Mouse (Mus musculus) heart, embryonic 14.5 days (tissue): ENCODE data around the gene Slc22a20. TPM values are rescaled to one million over a fixed set of nuclear protein-coding genes. Genes with fewer than 3 reads are reported as not detected.

ENCODE experiments used
- ATAC-seq: fragments of 200-750 bp; cut with Nextera tagmentation; 2 replicates; pipeline ENCODE4 v1.8.0; 2017; ENCODE audit warnings: low read depth, moderate TSS enrichment; ENCODE audit not compliant: insufficient number of reproducible peaks, insufficient read depth, low FRiP score
- H3K27ac ChIP-seq, 2 experiments: fragments of 200-500 bp in 1 of 2; fragments of 300-500 bp in 1 of 2; sonication (generic) in 1 of 2; replicated peaks in 1 of 2; 2 replicates each; pipeline ENCODE4 v1.5.1; 2012 to 2014; ENCODE audit warnings: low read depth in 2 of 2, low read length in 2 of 2, control low read depth in 1 of 2, mild to moderate bottlenecking in 1 of 2, mixed read lengths in 1 of 2; ENCODE audit not compliant: control insufficient read depth in 1 of 2, insufficient read depth in 1 of 2
- H3K27me3 ChIP-seq: fragments of 300-500 bp; sonication (generic); 2 replicates; pipeline ENCODE4 v1.6.1; 2014; ENCODE audit warnings: mild to moderate bottlenecking, low read length, control low read depth; ENCODE audit not compliant: control insufficient read depth, insufficient read depth
- H3K36me3 ChIP-seq: fragments of 300-500 bp; sonication (generic); 2 replicates; pipeline ENCODE4 v1.6.1; 2014; ENCODE audit warnings: mild to moderate bottlenecking, control low read depth, low read length, mixed read lengths; ENCODE audit not compliant: control insufficient read depth, insufficient read depth
- H3K4me1 ChIP-seq, 2 experiments: fragments of 200-500 bp in 1 of 2; fragments of 300-500 bp in 1 of 2; sonication (generic) in 1 of 2; 2 replicates each; pipeline ENCODE4 v1.6.1; 2012 to 2014; ENCODE audit warnings: low read length in 2 of 2, control low read depth in 1 of 2, mixed read lengths in 1 of 2; ENCODE audit not compliant: control insufficient read depth in 2 of 2, insufficient read depth in 2 of 2
- H3K4me2 ChIP-seq: fragments of 300-500 bp; sonication (generic); 2 replicates; pipeline ENCODE4 v1.6.1; 2014; ENCODE audit warnings: mild to moderate bottlenecking, low read length
- H3K4me3 ChIP-seq, 2 experiments: fragments of 200-500 bp in 1 of 2; fragments of 300-500 bp in 1 of 2; sonication (generic) in 1 of 2; 2 replicates each; pipeline ENCODE4 v1.5.1; 2012 to 2014; ENCODE audit warnings: low read length in 2 of 2, mild to moderate bottlenecking in 2 of 2, control low read depth in 1 of 2, low read depth in 1 of 2, moderate library complexity in 1 of 2; ENCODE audit not compliant: control insufficient read depth in 1 of 2, insufficient read depth in 1 of 2
- H3K9ac ChIP-seq: fragments of 300-500 bp; sonication (generic); 2 replicates; pipeline ENCODE4 v1.6.1; 2014; ENCODE audit warnings: mild to moderate bottlenecking, low read length
- H3K9me3 ChIP-seq: fragments of 300-500 bp; sonication (generic); 2 replicates; pipeline ENCODE4 v1.6.1; 2016; ENCODE audit warnings: low read length, control low read depth; ENCODE audit not compliant: control insufficient read depth
- WGBS: fragments of 180-500 bp; shearing (Covaris S2); extraction: QIAGEN DNeasy Blood & Tissue Kit; methylation state at CpG from one replicate; pipeline ENCODE4 v1.1.7; 2014; 5-methylcytosine and 5-hydroxymethylcytosine counted together
- polyA plus RNA-seq: library from polyadenylated mRNA; unstranded; fragments of >200 nt; fragmentation: Nextera tagmentation; extraction: Ambion mirVana; gene quantifications from 2 replicates; pipeline ENCODE4 v1.2.1, GENCODE M21; 2014

Slc22a20 gene
- polyA plus RNA-seq, 1 experiment from 2014 or later: not detected

DNA sequence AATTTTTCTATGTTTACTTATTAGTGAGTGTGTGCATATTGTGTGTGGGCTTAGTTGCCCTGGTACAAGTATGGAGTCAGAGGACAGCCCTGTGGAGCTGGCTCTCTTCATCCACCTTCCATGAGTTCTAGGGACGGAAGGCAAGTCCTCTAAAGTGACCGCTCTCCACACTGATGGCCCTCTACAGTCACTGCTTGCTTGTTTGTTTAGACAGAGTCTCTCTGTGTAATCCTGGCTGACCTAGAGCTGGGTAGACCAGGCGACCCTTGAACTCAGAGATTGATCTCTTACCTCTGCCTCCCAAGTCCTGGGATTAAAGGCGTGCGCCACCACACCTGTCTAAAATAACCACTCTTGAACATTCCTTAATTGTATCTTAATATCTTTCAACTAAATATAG is 28.6 kb downstream of the Slc22a20 start:
- Histone ChIP-seq H3K27ac (no peak overlapping the region), H3K4me3 (no peak overlapping the region), H3K36me3 (peaks cover 47% of the 10 kb centered on the region), H3K9ac (no peak overlapping the region), H3K4me1 (peaks cover 29 to 30% of the 10 kb centered on the region in 2 experiments), H3K9me3 (no peaks in the 10 kb centered on the region), H3K4me2 (no peak overlapping the region), H3K27me3 (no peaks in the 10 kb centered on the region)
- 88% methylated on average over 5 of the region's 5 CpGs for WGBS
- ATAC-seq: no peak

DNA sequence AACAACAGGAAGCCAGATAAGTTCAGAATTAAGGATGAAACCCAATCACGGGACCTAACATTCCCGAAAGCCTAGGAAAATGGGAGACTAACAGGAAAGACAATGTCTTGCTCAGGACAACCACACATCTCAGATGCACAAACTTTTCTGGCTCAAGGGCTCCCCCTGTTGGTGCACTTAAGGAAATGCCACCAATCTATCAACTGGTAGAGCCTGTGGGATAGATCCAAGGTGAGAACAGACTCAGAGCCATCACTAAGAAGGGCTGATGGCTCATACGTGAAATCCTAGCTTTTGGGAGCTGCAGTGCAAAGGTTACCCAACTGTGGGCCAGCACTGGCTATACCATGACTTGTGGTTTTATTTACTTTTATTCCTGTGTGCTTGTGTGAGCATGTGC is 29.3 kb downstream of the Slc22a20 start:
- H3K9ac ChIP-seq: no peak overlapping the region
- no peaks in the 10 kb centered on the region for H3K27me3 ChIP-seq
- peak overlapping the region in 1 of 2 experiments; percentile 72; a peak in 2 of 4 replicates for H3K27ac ChIP-seq
- peaks cover 35 to 36% of the 10 kb centered on the region in 2 experiments for H3K4me1 ChIP-seq
- peak overlapping the region; percentile 38; the same call in 1 of the 2 replicates for H3K4me2 ChIP-seq
- whole genome bisulfite sequencing: 18% methylated on average over 3 of the region's 3 CpGs
- H3K36me3 ChIP-seq: peaks cover 47% of the 10 kb centered on the region
- no peak for ATAC-seq
- H3K9me3 ChIP-seq: no peaks in the 10 kb centered on the region
- no peak overlapping the region for H3K4me3 ChIP-seq

DNA sequence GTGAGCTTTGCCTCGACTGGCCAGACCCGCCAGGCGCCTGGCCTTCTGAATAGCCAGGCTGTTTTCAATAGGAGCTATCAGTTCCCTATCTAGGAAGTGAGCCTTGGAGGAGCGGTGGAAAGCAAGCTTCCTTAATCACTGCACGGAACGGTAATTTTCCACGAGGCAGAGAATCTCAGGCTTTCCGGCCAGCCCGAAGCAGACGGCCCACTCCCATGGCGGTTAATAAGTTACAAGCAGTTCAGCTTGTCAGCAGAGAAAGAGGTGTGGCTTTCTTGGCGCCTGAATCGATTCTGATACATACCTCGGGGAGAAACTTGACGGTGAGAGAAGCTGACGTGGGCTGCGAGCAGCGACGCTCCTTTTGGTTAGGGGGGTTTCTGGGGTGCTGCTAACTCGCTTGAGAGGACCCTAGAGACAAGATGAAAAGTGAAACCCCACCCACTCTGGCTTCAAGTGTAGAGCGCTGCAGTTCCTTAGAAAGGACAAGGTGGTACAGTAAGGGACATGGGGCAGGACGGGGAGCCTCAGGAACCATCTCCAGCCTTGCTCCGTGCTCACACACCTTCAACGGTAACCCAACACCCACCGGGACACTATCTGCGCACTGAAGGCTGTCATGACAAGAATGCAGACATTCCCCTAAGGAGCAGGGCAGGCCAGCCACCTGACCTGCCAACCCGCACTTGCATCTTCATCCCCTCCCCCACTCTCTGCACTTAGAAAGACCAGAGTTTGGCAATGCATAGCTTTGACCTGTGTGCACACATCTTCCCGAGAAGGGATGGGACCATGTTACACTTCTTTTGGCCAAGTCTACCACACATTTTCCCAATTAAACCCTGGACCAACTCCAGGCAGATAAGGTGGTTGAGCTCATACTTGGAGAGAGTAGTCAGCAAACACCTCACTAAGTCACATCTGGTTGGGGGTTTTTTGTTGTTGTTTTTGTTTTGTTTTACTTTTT is 30.0 kb downstream of the Slc22a20 start:
- peak overlapping the region; percentile 38 for H3K4me2 ChIP-seq
- H3K4me1 ChIP-seq: peaks cover 39 to 43% of the 10 kb centered on the region in 2 experiments
- 53% methylated on average over 28 of the region's 28 CpGs for WGBS
- no peaks in the 10 kb centered on the region for H3K27me3 ChIP-seq
- peaks cover 44% of the 10 kb centered on the region for H3K36me3 ChIP-seq
- H3K27ac ChIP-seq: peak overlapping the region; percentile 9 to 72; a peak in 3 of 4 replicates
- H3K4me3 ChIP-seq: no peak overlapping the region
- peak overlapping the region; percentile 43; the same call in 1 of the 2 replicates for H3K9ac ChIP-seq
- peak; percentile 23; the same call in 1 of the 2 replicates for ATAC-seq
- H3K9me3 ChIP-seq: no peaks in the 10 kb centered on the region

DNA sequence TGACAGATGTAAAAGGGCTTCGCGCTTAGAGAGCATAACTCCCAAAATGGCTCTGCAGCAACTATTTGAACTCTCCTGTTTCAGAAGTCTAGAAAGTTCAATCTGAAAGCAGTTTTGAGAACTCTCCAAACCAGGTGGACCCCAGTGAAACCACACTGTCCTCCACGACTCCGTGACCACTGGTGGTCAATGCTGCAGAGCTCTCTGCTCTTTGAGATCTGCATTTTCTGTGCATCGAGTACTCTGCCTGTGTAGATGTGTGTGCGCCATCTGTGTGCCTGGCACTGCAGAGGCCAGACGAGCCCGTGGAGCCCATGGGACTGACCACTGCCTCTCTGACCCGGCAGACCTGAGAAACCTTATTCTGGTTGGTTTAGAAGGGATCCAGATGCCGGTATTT is 31.0 kb downstream of the Slc22a20 start:
- Histone ChIP-seq H3K9ac (no peak overlapping the region), H3K4me3 (no peak overlapping the region), H3K9me3 (no peaks in the 10 kb centered on the region), H3K4me2 (no peak overlapping the region), H3K36me3 (peaks cover 47% of the 10 kb centered on the region), H3K4me1 (peaks cover 39 to 45% of the 10 kb centered on the region in 2 experiments), H3K27ac (no peak overlapping the region), H3K27me3 (no peaks in the 10 kb centered on the region)
- 91% methylated on average over 10 of the region's 10 CpGs for WGBS
- no peak for ATAC-seq

- Histone ChIP-seq H3K4me3 (no peak overlapping the region), H3K4me2 (no peak overlapping the region), H3K9ac (no peak overlapping the region), H3K27me3 (no peaks in the 10 kb centered on the region), H3K36me3 (peaks cover 47% of the 10 kb centered on the region), H3K4me1 (peaks cover 39 to 45% of the 10 kb centered on the region in 2 experiments), H3K9me3 (no peaks in the 10 kb centered on the region), H3K27ac (no peak overlapping the region)
- 76% methylated on average over 22 of the region's 22 CpGs for WGBS
- ATAC-seq: no peak
Measured at GRCm38 (mm10) chr19:5954031-5954710, 31.8 kb downstream of the Slc22a20 start.

- no peak for ATAC-seq
- H3K4me3 ChIP-seq: no peak overlapping the region
- H3K27ac ChIP-seq: peak overlapping the region in 1 of 2 experiments; percentile 93; a peak in 3 of 4 replicates
- H3K27me3 ChIP-seq: no peaks in the 10 kb centered on the region
- no peaks in the 10 kb centered on the region for H3K9me3 ChIP-seq
- H3K4me2 ChIP-seq: no peak overlapping the region; the same call in 1 of the 2 replicates
- peaks cover 47% of the 10 kb centered on the region for H3K36me3 ChIP-seq
- WGBS: 53% methylated on average over 19 of the region's 19 CpGs
- peak overlapping the region; percentile 58; the same call in 1 of the 2 replicates for H3K9ac ChIP-seq
- peaks cover 39 to 45% of the 10 kb centered on the region in 2 experiments for H3K4me1 ChIP-seq
Measured at GRCm38 (mm10) chr19:5953201-5953770, 32.7 kb downstream of the Slc22a20 start.

GRCm38 (mm10) chr19:5952071-5952691 is 33.8 kb downstream of the Slc22a20 start:
- peak overlapping the region; percentile 54 for H3K4me2 ChIP-seq
- peaks cover 51% of the 10 kb centered on the region for H3K36me3 ChIP-seq
- no peaks in the 10 kb centered on the region for H3K27me3 ChIP-seq
- no peaks in the 10 kb centered on the region for H3K9me3 ChIP-seq
- H3K27ac ChIP-seq: peak overlapping the region; percentile 82 to 93
- H3K4me3 ChIP-seq: peak overlapping the region in 1 of 2 experiments; percentile 9; a peak in 1 of 4 replicates
- H3K4me1 ChIP-seq: peaks cover 39 to 45% of the 10 kb centered on the region in 2 experiments
- 25% methylated on average over 13 of the region's 13 CpGs for WGBS
- peak overlapping the region; percentile 58 for H3K9ac ChIP-seq
- ATAC-seq: peak; percentile 65
